Mouse (Mus musculus) large intestine, adult 2 months (tissue): ENCODE measurements around the gene Serpina1b. TPM values are rescaled to one million over a fixed set of nuclear protein-coding genes. Genes with fewer than 3 reads are reported as not detected.
"Not testable (repeated sequence)": the region's sequence is repeated elsewhere in the genome, so short reads cannot be mapped to it uniquely, and the experiment has no call there.

Experiments used
- DNase-seq: peaks from one replicate; pipeline ENCODE4 v3.0.0-alpha.2; 2012; ENCODE audit warnings: low read depth, low spot score
- WGBS: fragments of 180-500 bp; shearing (Covaris S2); methylation state at CpG from one replicate; pipeline ENCODE4 v1.1.7; 2018; 5-methylcytosine and 5-hydroxymethylcytosine counted together
- polyA plus RNA-seq: library from polyadenylated mRNA; depleted of rRNA; stranded (reverse); fragments of >200 nt; gene quantifications from 2 replicates; pipeline ENCODE4 v1.2.3, GENCODE M21; 2012; rRNA removed

Serpina1b gene
- polyA plus RNA-seq, 1 experiment: 31.0 TPM

DNA sequence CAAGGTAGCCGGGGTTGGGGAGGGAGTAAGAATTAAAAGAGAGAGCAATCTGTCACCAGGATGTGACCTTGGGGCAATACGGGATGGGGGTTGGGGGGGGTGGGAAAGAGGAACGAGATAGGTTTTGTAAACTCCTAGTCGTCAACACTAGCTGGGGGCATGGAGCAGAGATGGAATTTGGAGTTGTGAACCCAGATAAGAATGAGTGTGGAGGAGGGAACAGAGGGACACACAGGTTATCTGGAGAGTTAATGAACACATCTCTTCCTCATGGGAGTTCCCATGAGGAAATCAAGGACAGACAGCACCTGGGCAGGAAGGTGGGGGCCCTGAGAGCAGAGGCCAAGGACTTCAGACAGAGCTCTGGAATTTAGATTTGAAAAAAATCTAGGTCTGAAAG is 124.1 kb downstream of the Serpina1b start:
- 38% methylated on average over 4 of the region's 4 CpGs for whole genome bisulfite sequencing
- no peak for DNase-seq

DNA sequence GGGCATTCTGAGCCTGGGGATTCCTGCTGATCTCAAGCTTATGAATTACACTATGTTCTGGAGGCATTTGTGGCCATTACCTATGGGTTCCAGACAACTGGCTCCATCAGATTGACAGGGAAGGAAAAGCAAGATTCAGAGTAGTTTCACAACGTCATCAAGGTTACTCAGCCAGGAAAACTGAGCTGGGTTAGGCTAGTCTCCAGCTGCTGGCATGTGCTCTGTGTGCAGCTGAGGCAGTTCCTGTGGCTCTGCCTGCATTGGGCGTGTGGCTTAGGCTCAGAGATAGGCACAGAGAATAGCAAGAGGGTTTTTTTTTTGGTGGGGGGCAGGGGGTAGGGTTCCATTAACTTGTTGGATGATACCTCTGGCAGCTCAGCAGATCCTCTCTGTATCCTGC is 124.6 kb downstream of the Serpina1b start:
- WGBS: 33% methylated on average over 2 of the region's 2 CpGs
- no peak for DNase-seq

DNA sequence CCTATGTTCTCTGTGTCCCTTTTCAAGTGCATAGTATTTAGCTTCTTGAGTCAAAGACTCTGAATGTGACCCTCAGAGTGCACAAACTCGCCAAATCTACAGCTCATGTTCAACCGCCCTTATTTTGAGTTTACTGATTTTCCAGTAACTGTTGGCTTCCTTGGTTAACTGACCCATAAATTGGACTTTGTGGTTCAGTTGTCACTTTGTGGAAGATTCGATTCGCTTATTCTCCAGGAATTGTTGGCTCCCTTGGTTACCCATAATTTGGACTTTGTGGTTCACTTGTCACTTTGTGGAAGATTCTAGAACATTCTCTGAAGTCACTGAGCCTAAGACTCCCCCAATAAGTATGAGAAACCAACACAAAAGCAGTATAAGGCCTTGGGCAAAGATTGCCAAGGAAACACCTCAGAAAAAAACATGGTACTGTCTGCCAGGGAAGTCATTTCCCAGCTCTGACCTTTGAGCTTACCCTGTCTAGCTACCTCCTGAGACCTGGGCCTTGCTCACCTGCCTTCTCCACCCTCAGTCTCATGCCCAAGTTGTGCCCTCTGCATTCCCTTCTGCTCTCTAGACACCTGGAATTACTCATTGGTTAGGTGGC is 129.9 kb downstream of the Serpina1b start:
- no peak for DNase-seq
- whole genome bisulfite sequencing: 86% methylated on average over 4 of the region's 4 CpGs

DNA sequence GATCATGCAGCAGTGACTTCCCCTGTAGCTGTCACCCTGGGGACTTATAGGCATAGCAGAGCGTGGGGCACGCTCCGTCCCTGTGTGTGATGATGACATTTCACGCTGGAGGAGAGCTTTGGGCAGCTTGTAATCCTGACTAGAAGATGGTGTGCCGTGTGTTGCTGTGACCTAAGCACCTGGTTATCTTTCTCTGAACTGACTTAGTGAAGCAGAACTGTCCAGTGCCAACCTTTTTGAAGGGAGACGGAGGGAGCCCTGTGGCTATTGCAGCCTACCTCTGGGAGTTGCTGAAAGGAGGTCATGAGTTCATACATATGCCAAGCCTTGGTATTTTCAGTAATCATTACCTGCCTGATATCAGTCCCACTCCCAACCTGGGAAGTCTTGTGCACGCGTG is 134.7 kb downstream of the Serpina1b start, which contains the start of gene Serpina1f:
TSS of gene Serpina1f (minus strand) at position 101 of the 400 bp plus-strand sequence.
- no peak for DNase-seq

DNA sequence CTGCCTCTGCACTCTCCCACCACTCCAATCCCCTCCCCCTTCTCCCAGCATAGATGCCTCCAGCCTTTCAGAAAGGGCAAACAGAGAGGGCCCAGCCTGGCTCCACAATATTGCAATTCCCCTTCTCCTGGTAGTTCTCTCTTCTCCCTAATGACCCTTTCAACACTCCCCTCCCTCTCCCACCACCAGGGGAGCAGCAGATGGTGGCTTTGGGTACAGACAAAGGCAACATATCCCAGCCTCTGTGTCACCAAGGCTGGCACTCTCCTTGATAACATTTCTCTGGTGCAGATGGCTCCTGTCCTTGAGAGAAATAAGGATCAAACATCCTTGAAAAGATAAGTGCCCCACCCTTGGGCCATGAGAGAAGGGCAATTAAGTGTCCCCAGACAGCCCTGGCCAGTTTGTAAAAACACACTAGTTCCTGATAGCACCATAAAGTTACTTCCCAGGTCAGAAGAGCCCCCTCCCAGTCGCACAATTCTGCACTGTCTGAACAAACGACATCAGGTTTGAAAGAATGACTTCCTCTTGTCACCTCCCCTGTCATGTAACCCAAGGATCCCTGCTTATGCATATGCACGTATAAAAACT is 141.9 kb downstream of the Serpina1b start:
- 11% methylated on average over 3 of the region's 3 CpGs for WGBS
- DNase-seq: no peak

More for the DNA sequence above, 134.7 kb downstream of the Serpina1b start, which contains the start of gene Serpina1f:
- WGBS: 90% methylated on average over 8 of the region's 8 CpGs

DNA sequence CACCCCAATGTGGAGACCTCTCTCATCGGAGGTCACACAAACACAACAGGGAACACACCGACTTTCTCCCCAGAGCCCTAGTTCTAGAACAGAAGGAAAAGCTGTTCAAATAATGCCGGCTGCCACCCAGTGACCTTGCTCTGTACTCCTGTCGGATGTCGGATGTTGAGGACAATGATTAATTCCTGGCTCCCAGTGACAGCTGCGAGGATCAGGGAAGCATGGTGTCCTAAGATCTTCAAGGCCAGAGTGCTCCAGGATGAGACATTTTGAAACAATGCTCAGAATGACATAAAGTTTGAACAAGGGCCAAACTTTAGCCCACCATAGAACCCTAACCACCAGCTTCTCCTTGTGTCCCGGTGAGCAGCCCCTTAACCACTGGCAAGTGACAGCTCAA is 143.2 kb downstream of the Serpina1b start:
- DNase-seq: no peak
- 45% methylated on average over 7 of the region's 7 CpGs for WGBS

DNA sequence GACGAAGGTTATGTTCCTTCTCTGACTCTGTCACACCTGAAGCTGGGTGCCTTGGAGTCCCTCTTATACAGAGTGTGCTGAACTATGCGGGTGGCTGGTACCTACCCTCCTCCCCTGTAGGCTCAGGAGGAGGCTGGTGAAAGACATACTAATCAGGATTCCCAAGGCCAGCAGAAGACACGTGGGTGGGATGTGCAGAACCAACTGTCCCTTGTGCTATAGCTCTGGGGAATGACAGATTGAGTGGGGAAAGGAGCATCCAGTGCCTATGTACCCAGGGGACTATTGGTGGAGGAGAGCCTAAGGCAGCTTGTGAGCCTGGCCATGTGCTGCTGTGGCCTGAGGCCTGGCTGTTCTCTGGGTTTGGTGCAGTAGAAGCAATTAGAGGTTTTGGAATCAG is 144.1 kb downstream of the Serpina1b start:
- 78% methylated on average over 3 of the region's 3 CpGs for WGBS
- no peak for DNase-seq

DNA sequence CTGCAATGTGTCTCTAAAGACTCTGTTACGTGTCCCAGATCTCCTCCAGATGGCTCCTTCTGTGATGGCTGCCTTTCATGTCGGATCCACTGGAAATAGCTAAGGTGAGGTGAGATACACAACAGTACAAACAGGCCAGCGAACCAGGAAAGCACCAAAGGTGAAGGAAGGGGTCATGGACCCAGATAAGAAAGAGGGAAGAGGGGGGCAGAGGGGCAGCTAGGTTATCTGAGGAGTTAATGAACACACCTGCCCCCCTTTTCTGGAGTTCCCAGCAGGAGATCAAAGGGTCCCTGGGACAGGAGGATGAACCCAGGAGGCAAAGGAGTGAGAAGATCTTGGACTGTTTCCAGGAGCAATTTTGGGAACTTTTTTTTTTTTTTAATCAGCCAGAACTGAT is 144.8 kb downstream of the Serpina1b start:
- no peak for DNase-seq

DNA sequence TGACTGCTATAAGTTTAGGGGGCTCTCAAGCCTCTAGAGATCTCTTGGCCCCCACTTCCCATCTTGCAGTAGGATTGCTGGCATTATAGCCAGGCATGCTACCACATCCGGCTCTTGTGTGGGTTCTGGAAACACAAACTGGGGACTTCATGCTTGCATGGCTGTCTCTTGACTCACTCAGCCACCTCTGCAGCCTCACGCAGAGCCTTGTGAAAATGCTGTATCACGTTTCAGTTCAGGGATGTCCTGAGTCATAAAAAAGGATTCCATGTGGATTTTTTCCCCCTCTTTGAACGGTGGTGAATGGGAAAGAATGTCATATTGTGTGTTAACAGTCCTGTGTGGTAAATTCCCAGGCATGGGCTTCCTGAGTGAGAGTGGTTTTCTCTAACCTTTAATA is 146.4 kb downstream of the Serpina1b start:
- DNase-seq: no peak
- 36% methylated on average over 4 of the region's 4 CpGs for WGBS

More for the DNA sequence above, 144.8 kb downstream of the Serpina1b start:
- WGBS: 66% methylated on average over 3 of the region's 3 CpGs

DNA sequence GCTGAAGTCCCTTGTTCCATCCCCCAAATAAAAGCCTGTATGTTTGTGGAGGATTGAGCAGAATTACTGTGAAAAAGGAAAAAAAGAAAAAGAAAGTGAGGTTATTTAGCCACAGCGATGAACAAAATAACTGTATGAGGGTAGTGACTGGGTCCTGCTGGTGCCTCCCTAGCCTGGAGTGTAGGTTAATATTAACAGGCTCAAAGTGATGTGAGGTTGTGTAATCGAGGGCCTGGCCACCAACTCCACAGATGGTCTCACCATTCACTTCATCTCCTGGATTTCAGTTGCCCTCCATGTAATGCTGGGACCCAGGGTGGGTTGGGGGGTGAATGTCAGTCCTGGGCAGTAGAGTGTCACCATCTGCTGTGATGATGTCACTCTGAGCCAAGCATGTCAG is 148.4 kb downstream of the Serpina1b start:
- DNase-seq: no peak
- 43% methylated on average over 2 of the region's 2 CpGs for WGBS

DNA sequence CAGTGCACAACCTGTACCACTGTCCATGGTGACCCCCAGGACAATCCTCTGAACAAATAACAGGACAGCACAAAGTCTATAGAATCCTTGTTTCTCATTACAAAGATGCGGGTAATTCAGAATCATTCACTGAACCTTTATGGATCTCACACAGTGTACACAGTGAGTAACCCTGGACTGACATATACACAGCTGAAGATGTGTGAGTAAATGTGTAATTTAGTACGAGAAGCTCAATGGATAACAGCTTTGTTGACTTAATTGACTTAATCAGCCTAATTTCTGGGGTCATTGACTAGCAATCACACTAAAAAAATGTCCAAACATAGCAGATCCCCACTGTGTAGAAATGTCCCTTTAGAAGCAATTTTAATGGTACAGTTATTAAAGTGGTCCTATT is 149.0 kb downstream of the Serpina1b start:
- no peak for DNase-seq
- WGBS: 43% methylated on average over 2 of the region's 2 CpGs

DNA sequence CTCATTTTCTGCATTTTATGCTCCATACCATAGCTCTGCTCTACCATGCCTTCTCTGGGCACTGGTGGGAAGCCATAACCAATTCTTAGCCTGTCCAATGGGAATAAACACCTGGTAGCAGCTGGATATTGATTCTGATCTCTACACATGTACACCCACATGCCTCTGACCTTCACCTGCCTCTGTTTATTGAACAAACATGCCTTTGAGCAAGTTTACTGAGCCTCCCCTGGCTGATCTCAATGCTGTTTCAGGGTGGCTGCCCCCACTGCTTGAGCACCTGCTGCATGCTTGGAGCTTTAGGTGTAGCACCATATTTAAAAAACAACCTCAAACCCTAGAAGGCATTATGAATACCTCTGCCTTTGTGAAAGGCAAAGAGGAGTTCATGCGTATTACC is 150.3 kb downstream of the Serpina1b start:
- not testable (repeated sequence) for DNase-seq
- 94% methylated on average over 1 of the region's 1 CpGs for WGBS

Other genes starting within 250 kb of the Serpina1b start
- 2.1 and 3.0 TPM in 2 replicates for gene Serpina10, start 198.9 kb downstream of the Serpina1b start, polyA plus RNA-seq
- gene Serpina6, start 173.2 kb downstream of the Serpina1b start, polyA plus RNA-seq: 0.08 TPM in 1 of 2 replicates, not detected in the other
- 0.06 TPM in 1 of 2 replicates, not detected in the other for gene Serpina16, start 154.2 kb downstream of the Serpina1b start, polyA plus RNA-seq
- 1.4 and 2.3 TPM in 2 replicates for gene Serpina1f, start 134.8 kb downstream of the Serpina1b start, polyA plus RNA-seq
- gene Serpina1d, start 56.8 kb downstream of the Serpina1b start, polyA plus RNA-seq: 0.42 and 0.55 TPM in 2 replicates
- 0.16 and 2.0 TPM in 2 replicates for gene Serpina1a, start 33.2 kb upstream of the Serpina1b start, polyA plus RNA-seq
- gene Serpina1c, start 74.5 kb upstream of the Serpina1b start, polyA plus RNA-seq: 1.4 and 1.5 TPM in 2 replicates
- gene Serpina1e, start 128.6 kb upstream of the Serpina1b start, polyA plus RNA-seq: 0.73 and 1.7 TPM in 2 replicates
- gene Serpina11, start 159.6 kb upstream of the Serpina1b start, polyA plus RNA-seq: 0.14 and 0.23 TPM in 2 replicates
- 0.08 and 0.10 TPM in 2 replicates for gene Serpina9, start 183.4 kb upstream of the Serpina1b start, polyA plus RNA-seq
- 0.02 TPM in 1 of 2 replicates, not detected in the other for gene Serpina12, start 214.1 kb upstream of the Serpina1b start, polyA plus RNA-seq